Mouse (Mus musculus): ENCODE data around the gene BC037034. TPM values are rescaled to one million over a fixed set of nuclear protein-coding genes. Genes with fewer than 3 reads are reported as not detected.

The BC037034 gene
- polyA plus RNA-seq, 1 experiment from 2014 or later: 2.9 TPM

Other genes with a start within 250 kb of the BC037034 start
- not detected in 2 replicates for gene Smok3a, start 242.8 kb downstream of the BC037034 start, polyA plus RNA-seq (2015; fragmentation: Nextera tagmentation; extraction: Ambion mirVana)
- not detected in 2 replicates for gene Smok3b, start 242.6 kb downstream of the BC037034 start, polyA plus RNA-seq (2015; fragmentation: Nextera tagmentation; extraction: Ambion mirVana)
- not detected in 2 replicates for gene Smok3c, start 210.8 kb downstream of the BC037034 start, polyA plus RNA-seq (2015; fragmentation: Nextera tagmentation; extraction: Ambion mirVana)
- gene Zkscan1, start 178.9 kb downstream of the BC037034 start, polyA plus RNA-seq (2015; fragmentation: Nextera tagmentation; extraction: Ambion mirVana): 8.4 and 10.2 TPM in 2 replicates
- gene Zscan21, start 147.1 kb downstream of the BC037034 start, polyA plus RNA-seq (2015; fragmentation: Nextera tagmentation; extraction: Ambion mirVana): 31.2 and 45.8 TPM in 2 replicates
- 10.5 and 14.3 TPM in 2 replicates for gene Zfp113, start 108.3 kb downstream of the BC037034 start, polyA plus RNA-seq (2015; fragmentation: Nextera tagmentation; extraction: Ambion mirVana)
- 231 and 274 TPM in 2 replicates for gene Cops6, start 103.0 kb downstream of the BC037034 start, polyA plus RNA-seq (2015; fragmentation: Nextera tagmentation; extraction: Ambion mirVana)
- 10.4 and 13.9 TPM in 2 replicates for gene Ap4m1, start 92.0 kb downstream of the BC037034 start, polyA plus RNA-seq (2015; fragmentation: Nextera tagmentation; extraction: Ambion mirVana)
- 91.8 and 123 TPM in 2 replicates for gene Mcm7, start 91.6 kb downstream of the BC037034 start, polyA plus RNA-seq (2015; fragmentation: Nextera tagmentation; extraction: Ambion mirVana)
- 54.4 and 61.7 TPM in 2 replicates for gene Taf6, start 76.6 kb downstream of the BC037034 start, polyA plus RNA-seq (2015; fragmentation: Nextera tagmentation; extraction: Ambion mirVana)
- gene Cnpy4, start 76.5 kb downstream of the BC037034 start, polyA plus RNA-seq (2015; fragmentation: Nextera tagmentation; extraction: Ambion mirVana): 18.8 and 27.3 TPM in 2 replicates
- gene Mblac1, start 69.7 kb downstream of the BC037034 start, polyA plus RNA-seq (2015; fragmentation: Nextera tagmentation; extraction: Ambion mirVana): 5.1 and 6.7 TPM in 2 replicates
- gene Nxpe5, start 38.1 kb downstream of the BC037034 start, polyA plus RNA-seq (2015; fragmentation: Nextera tagmentation; extraction: Ambion mirVana): not detected in 2 replicates
- 78.6 and 81.2 TPM in 2 replicates for gene Lamtor4, start 8.6 kb downstream of the BC037034 start, polyA plus RNA-seq (2015; fragmentation: Nextera tagmentation; extraction: Ambion mirVana)
- gene Gal3st4, start 8.8 kb upstream of the BC037034 start, polyA plus RNA-seq (2015; fragmentation: Nextera tagmentation; extraction: Ambion mirVana): 0.59 and 0.76 TPM in 2 replicates
- 0.10 TPM in 1 of 2 replicates, not detected in the other for gene Gm43720, start 15.9 kb upstream of the BC037034 start, polyA plus RNA-seq (2015; fragmentation: Nextera tagmentation; extraction: Ambion mirVana)
- 6.3 and 8.6 TPM in 2 replicates for gene Gpc2, start 16.0 kb upstream of the BC037034 start, polyA plus RNA-seq (2015; fragmentation: Nextera tagmentation; extraction: Ambion mirVana)
- 1.4 and 2.5 TPM in 2 replicates for gene Stag3, start 16.2 kb upstream of the BC037034 start, polyA plus RNA-seq (2015; fragmentation: Nextera tagmentation; extraction: Ambion mirVana)
- gene Pvrig, start 77.9 kb upstream of the BC037034 start, polyA plus RNA-seq (2015; fragmentation: Nextera tagmentation; extraction: Ambion mirVana): 0.11 and 0.30 TPM in 2 replicates
- 19.4 and 20.1 TPM in 2 replicates for gene Zfp157, start 177.4 kb upstream of the BC037034 start, polyA plus RNA-seq (2015; fragmentation: Nextera tagmentation; extraction: Ambion mirVana)